20 mouse cellular contexts compared by ENCODE assay signal in genomic region chr16:32004731-32005130, GRCm38 (mm10). TPM values are rescaled to one million over a fixed set of nuclear protein-coding genes. Genes with fewer than 3 reads are reported as not detected.
DNase-seq lines count a peak whose midpoint lies in the region; TF ChIP-seq lines count a peak whose summit lies in the region.
"Had no signal": no experiment of that assay in that cellular context is flagged by ENCODE, and none has a peak within 500 bp of the region (broad histone marks: within the 10 kb centered on the region; RNA-seq: fewer than 3 reads in every experiment).

No protein-coding gene starts in this region.

- no peaks in the 10 kb centered on the region for H3K36me3 ChIP-seq in testis, adult 2 months (ENCODE audit: control insufficient read depth, insufficient read depth, low read length)
- peaks cover 0 to 30% of the 10 kb centered on the region in 2 experiments for H3K36me3 ChIP-seq in CH12.LX (replicated peaks in 1 of 2; ENCODE audit: control insufficient read depth in 1 of 2, insufficient read depth in 1 of 2, low read length in 1 of 2)
- H3K36me3 ChIP-seq: forebrain, embryonic 15.5 days had no signal

- TF ChIP-seq CTCF in testis, adult 2 months (IDR thresholded peaks at IDR 0.05; ENCODE audit: control insufficient read depth, insufficient read depth, insufficient replicate concordance, low read depth, low read length) = no peak
- no peak for TF ChIP-seq CTCF in CH12.LX (conservative IDR thresholded peaks at IDR 0.05 in 1 of 2, IDR thresholded peaks at IDR 0.05 in 1 of 2; ENCODE audit: low read depth in 2 of 2, low read length in 2 of 2)

- no peak for TF ChIP-seq RAD21 in CH12.LX (IDR thresholded peaks at IDR 0.05; ENCODE audit: low read depth, low read length)

- no peak for TF ChIP-seq POLR2A in testis, adult 2 months (IDR thresholded peaks at IDR 0.05; ENCODE audit: control insufficient read depth, low read depth, low read length)
- TF ChIP-seq POLR2A in CH12.LX (IDR thresholded peaks at IDR 0.05; ENCODE audit: low read depth, low read length) = no peak

- H3K4me2 ChIP-seq in CH12.LX (ENCODE audit: insufficient read depth, low read depth, poor library complexity, severe bottlenecking) = no peak overlapping the region
- H3K4me2 ChIP-seq: embryonic facial prominence, embryonic 12.5 days; forebrain, embryonic 13.5 days; forebrain, embryonic 15.5 days had no signal

- peak overlapping the region; percentile 37 for H3K4me3 ChIP-seq in testis, adult 2 months (ENCODE audit: control insufficient read depth, low read depth, low read length)
- H3K4me3 ChIP-seq in CH12.LX (replicated peaks in 1 of 3; ENCODE audit: low read depth in 2 of 3, low read length in 2 of 3, poor library complexity in 1 of 3) = no peak overlapping the region
- H3K4me3 ChIP-seq: embryonic facial prominence, embryonic 10.5 days; embryonic facial prominence, embryonic 12.5 days; forebrain, embryonic 13.5 days; forebrain, embryonic 15.5 days had no signal

- no peak overlapping the region for H3K27ac ChIP-seq in testis, adult 2 months (ENCODE audit: control insufficient read depth, insufficient read depth, low read depth, low read length)
- no peak overlapping the region for H3K27ac ChIP-seq in CH12.LX (ENCODE audit: insufficient read depth, low read depth)
- H3K27ac ChIP-seq: embryonic facial prominence, embryonic 10.5 days; embryonic facial prominence, embryonic 12.5 days; forebrain, embryonic 13.5 days; forebrain, embryonic 15.5 days had no signal

- no peaks in the 10 kb centered on the region for H3K9me3 ChIP-seq in CH12.LX (replicated peaks; ENCODE audit: low read length)
- H3K9me3 ChIP-seq: embryonic facial prominence, embryonic 10.5 days; embryonic facial prominence, embryonic 12.5 days; forebrain, embryonic 13.5 days; forebrain, embryonic 15.5 days had no signal

- H3K9ac ChIP-seq in CH12.LX (ENCODE audit: insufficient read depth, low read depth) = no peak overlapping the region
- H3K9ac ChIP-seq: embryonic facial prominence, embryonic 12.5 days; forebrain, embryonic 13.5 days; forebrain, embryonic 15.5 days; forebrain, postnatal 0 days had no signal

- in situ Hi-C loops in CH12.LX (cut with MboI; ENCODE audit: low pct_ligation_motif_present, low pct_unique_long_range_greater_than_20kb, low sequenced_read_pairs) = no loop called here

- no peaks in the 10 kb centered on the region for H3K27me3 ChIP-seq in testis, adult 2 months (ENCODE audit: control insufficient read depth, insufficient read depth, low read length)
- no peaks in the 10 kb centered on the region for H3K27me3 ChIP-seq in CH12.LX (replicated peaks)
- H3K27me3 ChIP-seq: embryonic facial prominence, embryonic 12.5 days; forebrain, embryonic 13.5 days; forebrain, embryonic 15.5 days; Patski had no signal

- peaks cover 31% of the 10 kb centered on the region for H3K79me2 ChIP-seq in CH12.LX (replicated peaks; ENCODE audit: control insufficient read depth, extremely low read depth, insufficient read depth, poor library complexity, severe bottlenecking)

- TF ChIP-seq EP300 in CH12.LX (IDR thresholded peaks at IDR 0.05; ENCODE audit: low read length) = no peak

- dilution Hi-C loops in CH12.LX (cut with MboI; ENCODE audit: extremely low pct_ligation_motif_present, extremely low pct_unique_long_range_greater_than_20kb, low sequenced_read_pairs) = no loop called here

- no peak for DNase-seq in testis, postnatal 10 days (ENCODE audit: low spot score)
- DNase-seq in CH12.LX (ENCODE audit: extremely low read depth) (no peak), adipocyte (ENCODE audit: low spot score) (peak; percentile 53)
- no peak for DNase-seq in layer of hippocampus, postnatal 36 days
- no peak for DNase-seq in adrenal gland, adult 8-10 months
- no peak for DNase-seq in frontal cortex, adult 2 months (ENCODE audit: extremely low spot score in 1 of 2, low spot score in 1 of 2)
- DNase-seq: adrenal gland, postnatal 10 days; adrenal gland, postnatal 25 days; B cell, adult 2 months; cerebellum, adult 11-12 months; cerebellum, adult 2 months; cerebellum, adult 9-10 months; cerebellum, postnatal 25 days; forebrain, postnatal 0 days had no signal

- peaks cover 9% of the 10 kb centered on the region for H3K4me1 ChIP-seq in testis, adult 2 months (ENCODE audit: control insufficient read depth, insufficient read depth, low read length)
- H3K4me1 ChIP-seq in CH12.LX (ENCODE audit: control insufficient read depth in 1 of 2, insufficient read depth in 2 of 2) = peaks cover 0 to 26% of the 10 kb centered on the region in 2 experiments; a peak in 2 of 4 replicates

TF ChIP-seq in CH12.LX, 34 proteins besides CTCF, POLR2A, EP300 and RAD21:
- TF ChIP-seq E2F4 (IDR thresholded peaks at IDR 0.05; ENCODE audit: insufficient replicate concordance, low read depth, low read length) = no peak
- no peak for TF ChIP-seq MAZ (IDR thresholded peaks at IDR 0.05; ENCODE audit: low read depth, low read length)
- TF ChIP-seq ZNF384 (IDR thresholded peaks at IDR 0.05; ENCODE audit: low read depth, low read length) = peak; percentile 41
TF ChIP-seq in CH12.LX: peak in this region for 1.

RNA-seq across cellular contexts. Expression of gene Senp5, which starts 1.6 kb away (rescaled TPM):
- 3.2 and 4.3 TPM in 2 replicates for polyA plus RNA-seq in testis, adult 2 months (2012; rRNA removed)
- total RNA-seq in CH12.LX (2012; rRNA removed) (19.3 and 22.1 TPM in 2 replicates), CH12.LX (2014; rRNA removed) (31.2 and 32.5 TPM in 2 replicates)
- 27.2 and 28.8 TPM in 2 replicates for polyA plus RNA-seq in CH12.LX (2012; ENCODE audit: insufficient read length, low read depth)
- 10 to 100 TPM; 37.2 to 38.6 TPM for total RNA-seq in layer of hippocampus, postnatal 36 days (2021)
- total RNA-seq in adrenal gland, adult 8-10 months (2022) = 10 to 100 TPM; 23.8 to 28.2 (median 25.8) TPM
- polyA plus RNA-seq in frontal cortex, adult 2 months (2012; rRNA removed) = 20.6 and 20.7 TPM in 2 replicates

RNA-seq across cellular contexts. Expression of gene Ncbp2, which starts 56.4 kb away (rescaled TPM):
- polyA plus RNA-seq in testis, adult 2 months (2012; rRNA removed) = 25.8 and 32.6 TPM in 2 replicates
- 85.9 and 102 TPM in 2 replicates for total RNA-seq in CH12.LX (2012; rRNA removed)
- 34.9 and 39.1 TPM in 2 replicates for total RNA-seq in CH12.LX (2014; rRNA removed)
- polyA plus RNA-seq in CH12.LX (2012; ENCODE audit: insufficient read length, low read depth) = 178 and 250 TPM in 2 replicates
- total RNA-seq in layer of hippocampus, postnatal 36 days (2021) = 10 to 100 TPM; 51.5 to 53.2 TPM
- total RNA-seq in adrenal gland, adult 8-10 months (2022) = 10 to 100 TPM; 54.1 to 65.4 (median 62.4) TPM
- 80.2 and 105 TPM in 2 replicates for polyA plus RNA-seq in frontal cortex, adult 2 months (2012; rRNA removed)

RNA-seq across cellular contexts. Expression of gene 0610012G03Rik, which starts 56.4 kb away (rescaled TPM):
- 43.6 and 53.7 TPM in 2 replicates for polyA plus RNA-seq in testis, adult 2 months (2012; rRNA removed)
- total RNA-seq in CH12.LX (2012; rRNA removed) (48.0 and 50.1 TPM in 2 replicates), CH12.LX (2014; rRNA removed) (33.0 and 38.0 TPM in 2 replicates)
- 23.3 and 29.4 TPM in 2 replicates for polyA plus RNA-seq in CH12.LX (2012; ENCODE audit: insufficient read length, low read depth)
- 10 to 100 TPM; 42.3 to 46.3 TPM for total RNA-seq in layer of hippocampus, postnatal 36 days (2021)
- 10 to 100 TPM; 29.1 to 39.8 (median 35.2) TPM for total RNA-seq in adrenal gland, adult 8-10 months (2022)
- polyA plus RNA-seq in frontal cortex, adult 2 months (2012; rRNA removed) = 75.0 and 89.4 TPM in 2 replicates
